Mouse (Mus musculus) lung, postnatal 36 days (tissue): ENCODE measurements around the gene Narf.
A peak's percentile ranks its signal among the peaks of the same experiment; 100 is the strongest.

ENCODE experiments used
- DNase-seq: peaks from one replicate; pipeline ENCODE4 v3.0.0; 2022; ENCODE audit warnings: mixed read lengths

Narf gene

GRCm38 (mm10) chr11:121237345-121238128 is 484 bp downstream of the Narf start:
- peak; percentile 54 for DNase-seq

DNA sequence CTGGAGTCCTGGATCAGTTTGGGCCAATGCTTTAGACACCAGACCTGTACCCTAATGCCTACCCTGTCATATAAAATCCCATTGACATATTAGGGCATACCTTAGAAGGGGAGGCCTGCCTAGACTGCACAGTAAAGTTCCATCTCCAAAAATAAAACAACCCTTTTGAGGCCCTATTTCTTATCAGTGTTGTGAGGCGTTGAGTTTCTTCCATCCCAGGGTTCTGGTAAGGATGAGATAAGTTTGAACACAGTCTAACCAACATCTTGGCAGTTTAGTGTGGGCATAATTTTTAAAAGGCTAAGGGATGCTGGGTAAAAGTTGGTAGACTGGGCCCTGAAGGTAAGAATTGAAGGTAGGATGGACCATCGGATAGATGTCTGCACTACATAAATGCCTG is 2.6 kb downstream of the Narf start:
- no peak for DNase-seq

GRCm38 (mm10) chr11:121250196-121250595 is 13.1 kb downstream of the Narf start:
- DNase-seq = no peak

- peak; percentile 91 for DNase-seq
Measured at GRCm38 (mm10) chr11:121259160-121260100, 22.4 kb downstream of the Narf start, which contains the start of gene Foxk2. Gene Foxk2, plus strand, starts transcription at chr11:121259990.

- DNase-seq = peak; percentile 11
Measured at GRCm38 (mm10) chr11:121260211-121260906, 23.3 kb downstream of the Narf start.

DNA sequence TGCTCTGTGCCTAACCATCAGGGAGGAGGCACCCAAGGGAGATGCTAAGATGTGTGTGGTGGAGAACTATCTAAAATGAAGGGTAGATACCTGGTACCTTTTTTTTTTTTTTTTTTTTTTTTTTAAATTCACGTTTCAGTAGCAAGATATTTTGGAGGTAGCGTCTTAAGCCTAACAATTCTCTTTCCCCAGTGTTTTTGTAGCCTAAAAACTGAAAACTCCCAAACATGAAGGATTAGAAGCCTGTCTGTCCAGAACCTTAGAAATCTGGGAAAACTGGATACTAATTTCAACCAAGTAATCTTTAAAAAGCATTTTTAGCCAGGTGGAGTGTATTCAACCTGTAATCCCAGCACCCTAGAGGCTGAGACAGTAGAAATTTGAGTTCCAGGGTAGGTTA is 24.0 kb downstream of the Narf start:
- DNase-seq = no peak

GRCm38 (mm10) chr11:121277516-121277915 is 40.5 kb downstream of the Narf start:
- DNase-seq = no peak

DNA sequence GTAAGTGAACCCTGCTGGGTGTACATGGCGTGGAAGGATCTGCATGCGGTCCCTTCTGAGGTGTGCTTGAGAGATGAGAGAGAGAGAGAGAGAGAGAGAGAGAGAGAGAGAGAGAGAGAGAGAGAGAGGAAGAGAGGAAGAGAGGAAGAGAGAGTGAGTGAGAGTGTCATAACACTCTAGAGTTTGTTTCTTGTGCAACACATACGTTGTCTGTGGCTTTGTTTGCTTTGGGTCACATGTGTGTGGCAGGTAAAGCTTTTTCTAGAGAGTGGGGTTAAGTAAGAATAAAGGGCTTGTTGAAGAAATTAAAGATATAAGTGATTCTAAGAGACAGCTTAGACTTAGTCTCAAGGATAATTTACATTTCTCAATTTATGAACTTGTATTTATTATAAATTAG is 41.0 kb downstream of the Narf start:
- no peak for DNase-seq

DNA sequence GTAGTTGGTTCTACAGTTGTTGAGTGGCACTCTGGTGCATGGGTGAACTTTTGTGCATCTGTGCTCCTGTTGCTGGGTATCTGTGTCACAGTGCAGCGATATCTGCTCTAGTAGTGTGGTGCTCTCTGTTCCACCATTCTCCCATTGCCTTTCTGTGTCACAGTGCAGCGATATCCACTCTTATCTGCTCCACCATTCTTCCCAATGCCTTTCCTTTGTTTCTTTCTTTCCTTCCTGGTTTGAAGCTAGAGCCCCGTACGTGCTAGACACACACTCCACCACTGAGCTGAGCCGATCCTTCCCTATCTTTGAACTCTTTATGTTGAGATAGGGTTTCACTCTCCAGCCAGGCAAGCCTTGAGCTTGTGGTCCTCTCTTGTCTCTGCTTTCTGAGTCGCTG is 45.9 kb downstream of the Narf start:
- no peak for DNase-seq

GRCm38 (mm10) chr11:121289859-121290258 is 52.8 kb downstream of the Narf start:
- no peak for DNase-seq

DNA sequence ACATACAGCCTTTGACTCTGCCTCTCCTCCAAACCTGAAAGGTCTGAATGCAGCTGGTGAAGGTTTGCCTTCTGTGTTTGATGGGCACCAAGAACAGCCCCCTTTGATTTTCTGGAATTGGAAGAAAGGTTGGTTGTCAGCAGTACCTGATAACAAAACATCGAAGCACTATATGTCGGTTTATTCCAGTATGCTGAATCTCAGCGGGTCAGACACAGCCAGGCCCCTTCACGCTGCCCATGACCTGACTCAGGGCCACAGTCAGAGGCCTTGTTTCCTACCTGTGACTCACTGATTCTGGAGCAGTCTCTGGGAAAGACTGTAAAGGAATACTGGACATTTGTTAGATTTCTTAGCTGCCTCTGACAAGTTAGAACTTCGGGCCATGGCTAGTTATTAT is 57.7 kb downstream of the Narf start:
- no peak for DNase-seq

DNA sequence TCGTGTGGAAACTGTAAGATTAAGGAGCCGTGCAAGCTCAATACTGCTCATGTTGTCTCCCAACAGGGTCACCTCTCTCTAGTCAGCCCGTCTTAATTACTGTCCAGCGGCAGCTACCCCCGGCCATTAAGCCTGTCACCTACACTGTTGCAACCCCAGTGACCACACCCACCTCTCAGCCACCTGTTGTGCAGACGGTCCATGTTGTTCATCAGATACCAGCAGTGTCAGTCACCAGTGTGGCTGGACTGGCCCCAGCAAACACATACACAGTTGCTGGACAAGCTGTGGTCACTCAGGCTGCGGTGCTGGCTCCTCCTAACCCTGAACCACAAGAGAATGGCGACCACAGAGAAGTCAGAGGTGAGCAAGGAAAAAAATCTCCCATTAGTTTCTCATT is 61.4 kb downstream of the Narf start:
- no peak for DNase-seq

- DNase-seq = no peak
Measured at GRCm38 (mm10) chr11:121300265-121300664, 63.2 kb downstream of the Narf start.

GRCm38 (mm10) chr11:121305371-121305770 is 68.3 kb downstream of the Narf start:
- no peak for DNase-seq
